Mouse (Mus musculus) ES-E14 (cell line): ENCODE measurements around the gene Olfr99. TPM values are rescaled to one million over a fixed set of nuclear protein-coding genes. Genes with fewer than 3 reads are reported as not detected.

ENCODE experiments used
- DNase-seq: peaks from one replicate; pipeline ENCODE4 v3.0.0-alpha.2; 2013; ENCODE audit warnings: low read depth, low spot score
- H3K27ac ChIP-seq: 2 replicates; pipeline ENCODE4 v1.5.1; 2012; ENCODE audit warnings: low read depth, mild to moderate bottlenecking, low read length, moderate library complexity, mixed read lengths; ENCODE audit not compliant: poor library complexity, insufficient read depth, severe bottlenecking
- H3K36me3 ChIP-seq: 2 replicates; pipeline ENCODE4 v1.6.1; 2012; ENCODE audit warnings: mild to moderate bottlenecking, low read length, moderate library complexity, mixed read lengths; ENCODE audit not compliant: control insufficient read depth, poor library complexity, insufficient read depth, severe bottlenecking
- H3K4me1 ChIP-seq, 2 experiments: fragments of 150-350 bp in 1 of 2; sonication (generic) in 1 of 2; 2 replicates each; pipeline ENCODE4 v1.6.1; 2012; ENCODE audit warnings: low read length in 2 of 2, mild to moderate bottlenecking in 1 of 2, mixed read lengths in 1 of 2; ENCODE audit not compliant: control insufficient read depth in 2 of 2, insufficient read depth in 2 of 2, poor library complexity in 1 of 2
- H3K4me3 ChIP-seq, 2 experiments: fragments of 150-350 bp in 1 of 2; sonication (generic) in 1 of 2; 2 replicates each; pipeline ENCODE4 v1.5.1; 2012; ENCODE audit warnings: low read length in 2 of 2, low read depth in 1 of 2, mild to moderate bottlenecking in 1 of 2, mixed read lengths in 1 of 2; ENCODE audit not compliant: insufficient read depth in 1 of 2, poor library complexity in 1 of 2, severe bottlenecking in 1 of 2
- H3K9ac ChIP-seq: 2 replicates; pipeline ENCODE4 v1.6.1; 2012; ENCODE audit warnings: low read depth, mild to moderate bottlenecking, low read length, mixed read lengths; ENCODE audit not compliant: poor library complexity, insufficient read depth, severe bottlenecking
- H3K9me3 ChIP-seq: fragments of 150-350 bp; sonication (generic); 2 replicates; pipeline ENCODE4 v1.6.1; 2012; ENCODE audit warnings: low read depth, mild to moderate bottlenecking, low read length; ENCODE audit not compliant: control insufficient read depth, insufficient read depth
- CHD2 ChIP-seq: IDR thresholded peaks from 2 replicates; pipeline ENCODE4 v1.6.1; 2014; ENCODE audit warnings: mild to moderate bottlenecking, low read depth, low read length, inconsistent platforms
- HCFC1 ChIP-seq: IDR thresholded peaks from 2 replicates; pipeline ENCODE4 v1.6.1; 2012; ENCODE audit warnings: low read length, inconsistent platforms, borderline replicate concordance; ENCODE audit not compliant: insufficient read depth
- MAFK ChIP-seq: IDR thresholded peaks from 2 replicates; pipeline ENCODE4 v1.6.1; 2014; ENCODE audit warnings: mild to moderate bottlenecking, low read depth, low read length, inconsistent platforms; ENCODE audit not compliant: insufficient read depth
- ZC3H11A ChIP-seq: IDR thresholded peaks from 2 replicates; pipeline ENCODE4 v1.6.1; 2012; ENCODE audit warnings: low read depth, mild to moderate bottlenecking, inconsistent platforms, low read length, borderline replicate concordance
- ZNF384 ChIP-seq: IDR thresholded peaks from 2 replicates; pipeline ENCODE4 v1.6.1; 2012; ENCODE audit warnings: low read depth, low read length, inconsistent platforms
- in situ Hi-C, 2 experiments: fragments of 600-800 bp; cut with MboI; formaldehyde crosslinking; loops; one replicate each; pipeline ENCODE4 v1.15.1; 2025; ENCODE audit warnings: low sequenced_read_pairs in 2 of 2, inconsistent platforms in 1 of 2; ENCODE audit not compliant: unreplicated experiment in 2 of 2
- total RNA-seq: library from RNA; depleted of rRNA; stranded (reverse); fragments of 300-350 nt; gene quantifications from 2 replicates; pipeline ENCODE4 v1.2.3, GENCODE M21; 2012; rRNA removed

Olfr99 gene
- total RNA-seq: not detected in 2 replicates

DNA sequence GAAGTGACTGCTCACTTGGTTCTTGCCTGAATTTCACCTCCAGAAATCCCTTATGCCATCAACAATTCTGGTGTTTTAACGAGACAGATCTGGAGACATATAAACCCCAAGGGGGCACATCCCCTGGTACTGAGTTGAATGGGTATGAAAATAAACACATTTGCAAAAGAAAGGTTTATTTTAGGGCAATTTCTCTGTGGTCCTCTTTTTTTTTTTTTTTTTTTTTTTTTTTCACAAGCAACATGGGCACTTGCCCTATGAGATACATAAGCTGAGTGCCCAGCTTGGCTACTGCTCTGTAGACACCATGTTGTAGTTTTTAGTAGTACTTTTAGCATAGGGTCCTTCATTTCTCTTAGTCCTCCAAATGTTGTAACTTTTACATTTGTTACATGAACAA, at the start of gene Olfr99:
Gene Olfr99 (minus strand): TSS at position 101 of the 400 bp plus-strand sequence.
- Histone ChIP-seq H3K4me3 (no peak within 1 kb of the TSS), H3K27ac (no peak within 1 kb of the TSS)

DNA sequence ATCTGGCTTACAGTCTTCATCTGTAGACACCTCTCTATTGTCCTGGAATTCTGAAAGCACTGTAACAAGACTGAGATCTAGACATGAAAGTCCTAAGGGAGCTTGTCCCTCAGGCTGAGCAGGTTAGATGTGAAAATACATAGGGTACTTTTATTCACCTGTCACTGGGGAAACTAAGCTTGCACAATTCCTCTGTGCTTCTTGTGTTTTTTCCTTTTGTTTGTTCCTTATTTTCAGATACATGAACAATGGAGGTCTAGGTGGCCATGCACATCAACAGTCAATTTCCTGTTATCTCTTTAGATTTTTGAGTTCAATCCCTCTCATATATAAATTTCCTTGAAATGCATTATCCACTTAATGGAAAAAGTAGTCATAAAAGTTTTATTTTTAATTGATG, 33.7 kb upstream of the Olfr99 start, which contains the start of gene Olfr102:
Gene Olfr102 (minus strand): TSS at position 101 of the 400 bp plus-strand sequence.
- in situ Hi-C loops: loop anchor here in 1 of 2 experiments (25.0 kb wide), 1 partner anchor 1245 kb away; the partner anchor contains the start of gene Esp34
- H3K9ac ChIP-seq: no peak within 1 kb of the TSS
- DNase-seq: no peak
- H3K36me3 ChIP-seq: no peaks in the 10 kb centered on the region
- H3K4me3 ChIP-seq: no peak within 1 kb of the TSS
- TF ChIP-seq CHD2: no peak
- no peak for TF ChIP-seq MAFK
- no peak for TF ChIP-seq ZNF384
- no peak for TF ChIP-seq HCFC1
- H3K27ac ChIP-seq: no peak within 1 kb of the TSS
- H3K4me1 ChIP-seq: no peaks in the 10 kb centered on the region
- H3K9me3 ChIP-seq: no peaks in the 10 kb centered on the region

More for the DNA sequence above, at the start of gene Olfr99:
- no peak for DNase-seq
- H3K9me3 ChIP-seq: no peaks in the 10 kb centered on the region
- no peaks in the 10 kb centered on the region for H3K36me3 ChIP-seq
- no peaks in the 10 kb centered on the region for H3K4me1 ChIP-seq
- in situ Hi-C loops: no loop called here
- no peak within 1 kb of the TSS for H3K9ac ChIP-seq
- TF ChIP-seq HCFC1: no peak
- TF ChIP-seq ZNF384: no peak
- TF ChIP-seq MAFK: no peak
- TF ChIP-seq CHD2: no peak
- TF ChIP-seq ZC3H11A: no peak

DNA sequence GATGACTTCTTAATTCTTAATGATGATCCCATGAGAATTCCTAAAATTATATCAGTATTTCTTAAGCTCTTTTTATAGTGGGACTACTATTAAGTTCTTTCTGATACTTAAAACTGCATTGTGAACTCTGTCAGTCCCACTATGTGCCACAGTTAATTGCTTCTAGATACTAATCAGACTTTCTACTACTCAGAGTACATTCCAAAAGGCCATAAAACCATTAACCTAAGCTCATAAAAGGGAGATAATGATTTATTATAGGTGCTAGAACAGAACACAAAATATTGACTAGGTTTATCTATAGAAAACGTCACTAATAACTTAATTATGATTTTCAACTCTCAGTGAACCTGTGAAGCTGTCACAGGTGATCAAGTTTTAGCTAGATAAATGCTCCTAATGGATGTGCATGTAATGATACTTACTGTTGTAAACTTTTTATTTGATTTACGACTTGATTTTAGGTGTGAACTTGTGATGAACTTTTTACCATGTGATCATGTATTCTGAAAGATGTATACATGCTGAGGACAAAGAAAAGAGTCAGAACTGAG, 27.0 kb upstream of the Olfr99 start:
- H3K4me1 ChIP-seq: no peaks in the 10 kb centered on the region
- no peak for DNase-seq
- no peak overlapping the region for H3K27ac ChIP-seq
- no peak for TF ChIP-seq HCFC1
- TF ChIP-seq CHD2: no peak
- no peak for TF ChIP-seq ZC3H11A
- no peak for TF ChIP-seq ZNF384
- TF ChIP-seq MAFK: no peak
- in situ Hi-C loops: loop anchor here in 1 of 2 experiments (25.0 kb wide), 1 partner anchor 1252 kb away; the partner anchor contains the start of gene Esp34
- H3K9ac ChIP-seq: no peak overlapping the region
- H3K4me3 ChIP-seq: no peak overlapping the region
- H3K9me3 ChIP-seq: no peaks in the 10 kb centered on the region
- H3K36me3 ChIP-seq: no peaks in the 10 kb centered on the region

DNA sequence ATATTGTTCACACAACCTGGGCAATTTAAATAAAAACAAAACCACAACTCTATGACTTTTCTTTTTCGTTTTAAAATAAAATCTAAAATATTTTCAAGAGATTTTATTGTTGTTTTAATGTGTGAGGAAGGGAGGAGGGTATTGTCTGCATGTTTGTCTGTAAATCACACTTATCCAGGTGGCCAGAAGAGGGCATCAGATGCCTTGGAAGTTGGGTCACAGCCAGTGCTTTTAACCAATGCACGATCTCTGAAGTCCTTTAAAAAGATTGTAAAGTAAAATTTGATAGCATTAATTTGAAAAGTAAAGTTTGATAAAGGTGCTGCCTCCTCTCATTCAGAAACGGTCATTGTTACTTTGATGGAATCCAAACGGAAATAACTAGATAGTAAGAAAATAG, 25.2 kb upstream of the Olfr99 start:
- Histone ChIP-seq H3K9me3 (no peaks in the 10 kb centered on the region), H3K27ac (no peak overlapping the region), H3K4me1 (no peaks in the 10 kb centered on the region), H3K9ac (no peak overlapping the region), H3K4me3 (no peak overlapping the region), H3K36me3 (no peaks in the 10 kb centered on the region)
- in situ Hi-C loops: loop anchor here in 1 of 2 experiments (25.0 kb wide), 1 partner anchor 1254 kb away; the partner anchor contains the start of gene Esp34
- DNase-seq: peak; percentile 8
- TF ChIP-seq ZC3H11A (0 out of 2 replicates have a peak, but pooled peaks have one; percentile 23), MAFK (no peak)
